13 mouse cellular contexts compared by ENCODE assay signal in the genomic region with DNA sequence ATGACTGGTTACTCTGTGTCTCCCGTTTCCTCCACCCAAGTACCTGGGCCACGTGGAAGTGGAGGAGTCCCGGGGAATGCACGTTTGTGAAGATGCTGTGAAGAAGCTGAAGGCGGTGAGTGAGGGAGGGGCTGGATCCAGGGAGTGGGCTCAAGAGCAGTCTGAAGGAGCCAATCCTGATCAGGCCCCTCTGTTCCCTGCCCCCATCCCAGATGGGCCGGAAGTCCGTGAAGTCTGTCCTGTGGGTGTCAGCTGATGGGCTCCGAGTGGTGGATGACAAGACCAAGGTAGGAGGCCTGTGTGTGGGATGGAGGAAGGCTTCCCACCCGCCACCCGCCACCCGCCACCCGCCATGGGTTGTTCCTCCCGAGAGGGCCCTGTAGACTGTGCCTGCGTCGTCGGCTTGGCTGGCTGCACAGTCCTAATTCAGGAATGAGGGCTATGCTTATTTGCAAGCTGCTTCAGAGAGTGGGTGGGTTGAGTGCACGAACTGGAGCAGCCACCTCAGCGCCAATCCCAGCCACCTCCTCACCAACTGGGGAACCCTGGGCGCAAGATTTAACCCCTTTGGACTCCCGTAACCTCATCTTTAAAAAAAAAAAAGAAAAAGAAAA. TPM values are rescaled to one million over a fixed set of nuclear protein-coding genes. Genes with fewer than 3 reads are reported as not detected.
A peak's percentile ranks its signal among the peaks of the same experiment; 100 is the strongest.
DNase-seq lines count a peak whose midpoint lies in the region; ATAC-seq and TF ChIP-seq lines count a peak whose summit lies in the region.
"Had no signal": no experiment of that assay in that cellular context is flagged by ENCODE, and none has a peak within 500 bp of the region (broad histone marks: within the 10 kb centered on the region; RNA-seq: fewer than 3 reads in every experiment).

No protein-coding gene starts in this region.

- no peak overlapping the region for H3K9ac ChIP-seq in kidney, embryonic 15.5 days
- no peak overlapping the region for H3K9ac ChIP-seq in forebrain, embryonic 12.5 days
- H3K9ac ChIP-seq: forebrain, postnatal 0 days; hindbrain, embryonic 14.5 days had no signal

- ATAC-seq in kidney, embryonic 15.5 days (replicated peaks; ENCODE audit: low FRiP score) = peak; percentile 23; the same call in 1 of the 2 replicates
- ATAC-seq in forebrain, embryonic 12.5 days (ENCODE audit: low FRiP score) = no peak
- ATAC-seq: forebrain, postnatal 0 days had no signal

- no peak overlapping the region for H3K27ac ChIP-seq in kidney, embryonic 15.5 days
- no peak overlapping the region for H3K27ac ChIP-seq in kidney, adult 2 months (ENCODE audit: insufficient read depth, low read depth, low read length)
- no peak overlapping the region for H3K27ac ChIP-seq in forebrain, embryonic 12.5 days
- H3K27ac ChIP-seq: hindbrain, embryonic 14.5 days had no signal

- H3K27me3 ChIP-seq in kidney, embryonic 15.5 days = no peaks in the 10 kb centered on the region
- H3K27me3 ChIP-seq in kidney, adult 2 months (replicated peaks; ENCODE audit: control insufficient read depth, insufficient read depth, low read length) = no peaks in the 10 kb centered on the region
- no peaks in the 10 kb centered on the region for H3K27me3 ChIP-seq in forebrain, embryonic 12.5 days
- H3K27me3 ChIP-seq: CH12.LX had no signal

- H3K4me3 ChIP-seq in kidney, embryonic 15.5 days (replicated peaks) = no peak overlapping the region
- no peak overlapping the region for H3K4me3 ChIP-seq in kidney, adult 2 months (ENCODE audit: insufficient read depth, low read depth, low read length)
- no peak overlapping the region for H3K4me3 ChIP-seq in forebrain, embryonic 12.5 days (replicated peaks)
- H3K4me3 ChIP-seq: myocyte had no signal

- DNase-seq in kidney, adult 2 months = no peak
- peak; percentile 71 for DNase-seq in ZHBTc4 (ENCODE audit: low read depth, low spot score)
- peak; percentile 80 to 87 for DNase-seq in layer of hippocampus, adult 8-10 months (ENCODE audit: low spot score in 2 of 2)
- DNase-seq in lung, postnatal 36 days = peak; percentile 27
- DNase-seq in cerebellum, adult 11-12 months = no peak
- DNase-seq in Muller cell, postnatal 12 days (ENCODE audit: inconsistent ontology term) = no peak
- DNase-seq: forebrain, postnatal 0 days; thymus, adult 18-20 months had no signal

- 73% methylated on average over 20 of the region's 20 CpGs for WGBS in kidney, embryonic 15.5 days
- WGBS in kidney, adult 2 months = 71% methylated on average over 20 of the region's 20 CpGs
- WGBS in forebrain, embryonic 12.5 days = 86% methylated on average over 20 of the region's 20 CpGs

- TF ChIP-seq CTCF in kidney, adult 2 months (conservative IDR thresholded peaks at IDR 0.05; ENCODE audit: insufficient read depth, insufficient read length, low read depth, low read length) = no peak

- no peak for TF ChIP-seq POLR2A in kidney, adult 2 months (IDR thresholded peaks at IDR 0.05; ENCODE audit: low read depth, low read length)

- H3K36me3 ChIP-seq in kidney, embryonic 15.5 days = peaks cover 82% of the 10 kb centered on the region
- no peaks in the 10 kb centered on the region for H3K36me3 ChIP-seq in kidney, adult 2 months (ENCODE audit: control insufficient read depth, insufficient read depth, low read length)
- peaks cover 94% of the 10 kb centered on the region for H3K36me3 ChIP-seq in forebrain, embryonic 12.5 days (replicated peaks)

- no peak overlapping the region for H3K4me2 ChIP-seq in kidney, embryonic 15.5 days
- no peak overlapping the region for H3K4me2 ChIP-seq in forebrain, embryonic 12.5 days
- H3K4me2 ChIP-seq: hindbrain, embryonic 14.5 days had no signal

- H3K9me3 ChIP-seq in kidney, embryonic 15.5 days (replicated peaks) = no peaks in the 10 kb centered on the region
- no peaks in the 10 kb centered on the region for H3K9me3 ChIP-seq in forebrain, embryonic 12.5 days

- H3K4me1 ChIP-seq in kidney, embryonic 15.5 days = 0 out of 2 replicates have a peak, but pooled peaks cover 4% of the 10 kb centered on the region
- no peaks in the 10 kb centered on the region for H3K4me1 ChIP-seq in kidney, adult 2 months (ENCODE audit: control insufficient read depth, insufficient read depth, low read length)
- peaks cover 5% of the 10 kb centered on the region for H3K4me1 ChIP-seq in forebrain, embryonic 12.5 days

RNA-seq across cellular contexts. Expression of a gene that starts 8.4 kb away (rescaled TPM):
- 15.3 and 18.5 TPM in 2 replicates for polyA plus RNA-seq in kidney, embryonic 15.5 days (2015; fragmentation: Nextera tagmentation; extraction: Ambion mirVana)
- 6.0 and 7.9 TPM in 2 replicates for polyA plus RNA-seq in kidney, adult 2 months (2012; rRNA removed)
- total RNA-seq in layer of hippocampus, adult 8-10 months (2022) = 100 to 1,000 TPM; 110 to 133 (median 125) TPM
- polyA plus RNA-seq in forebrain, embryonic 12.5 days (2016; fragmentation: Nextera tagmentation; extraction: Ambion mirVana) = 40.6 and 41.8 TPM in 2 replicates

RNA-seq across cellular contexts. Expression of a gene that starts 33.8 kb away (rescaled TPM):
- 20.9 and 23.1 TPM in 2 replicates for polyA plus RNA-seq in kidney, embryonic 15.5 days (2015; fragmentation: Nextera tagmentation; extraction: Ambion mirVana)
- polyA plus RNA-seq in kidney, adult 2 months (2012; rRNA removed) = 43.1 and 50.3 TPM in 2 replicates
- total RNA-seq in layer of hippocampus, adult 8-10 months (2022) = 10 to 100 TPM; 38.9 to 48.4 (median 42.6) TPM
- polyA plus RNA-seq in forebrain, embryonic 12.5 days (2016; fragmentation: Nextera tagmentation; extraction: Ambion mirVana) = 20.2 and 21.0 TPM in 2 replicates

RNA-seq across cellular contexts. Expression of a gene that starts 38.2 kb away (rescaled TPM):
- polyA plus RNA-seq in kidney, embryonic 15.5 days (2015; fragmentation: Nextera tagmentation; extraction: Ambion mirVana) = 4.4 and 5.2 TPM in 2 replicates
- polyA plus RNA-seq in kidney, adult 2 months (2012; rRNA removed) = 6.8 and 7.0 TPM in 2 replicates
- 10 to 100 TPM; 10.6 to 13.5 (median 12.4) TPM for total RNA-seq in layer of hippocampus, adult 8-10 months (2022)
- polyA plus RNA-seq in forebrain, embryonic 12.5 days (2016; fragmentation: Nextera tagmentation; extraction: Ambion mirVana) = 6.3 and 7.5 TPM in 2 replicates

Comparison
In these comparisons a context has a peak if more than half of its experiments do, and no peak if none do; other contexts are left out.
1. DNase-seq: peak in ZHBTc4 (single experiment), layer of hippocampus, adult 8-10 months (2 of 2) and lung, postnatal 36 days (single experiment); none in kidney, adult 2 months (single experiment), cerebellum, adult 11-12 months (single experiment) and Muller cell, postnatal 12 days (single experiment).